Mouse (Mus musculus): ENCODE measurements around the gene Ccdc107. TPM values are rescaled to one million over a fixed set of nuclear protein-coding genes. Genes with fewer than 3 reads are reported as not detected.
"Not testable (repeated sequence)": the region's sequence is repeated elsewhere in the genome, so short reads cannot be mapped to it uniquely, and the experiment has no call there.

The Ccdc107 gene
- polyA plus RNA-seq, 1 experiment from 2014 or later, result 46.6 TPM

GRCm38 (mm10) chr4:43478906-43479832 is 13.5 kb upstream of the Ccdc107 start:
- H3K9ac ChIP-seq (ENCODE audit: low read length), result no peak overlapping the region
- DNase-seq (ENCODE audit: low spot score) (peak; percentile 69), ATAC-seq (ENCODE audit: insufficient read depth, low FRiP score, low TSS enrichment) (no peak)
- no peak overlapping the region for H3K4me3 ChIP-seq (ENCODE audit: low read depth, low read length)
- no peaks in the 10 kb centered on the region for H3K27me3 ChIP-seq (ENCODE audit: control insufficient read depth, insufficient read depth, low read length)
- 48% methylated on average over 24 of the region's 24 CpGs for WGBS
- no peaks in the 10 kb centered on the region for H3K4me1 ChIP-seq (ENCODE audit: control insufficient read depth, insufficient read depth, low read length)
- H3K9me3 ChIP-seq (ENCODE audit: control insufficient read depth, low read length), result no peaks in the 10 kb centered on the region
- H3K27ac ChIP-seq (ENCODE audit: low read depth, low read length), result no peak overlapping the region
- no peak overlapping the region for H3K4me2 ChIP-seq (ENCODE audit: low read depth)
- H3K36me3 ChIP-seq (ENCODE audit: control insufficient read depth, insufficient read depth, low read length), result no peaks in the 10 kb centered on the region

- H3K9me3 ChIP-seq (ENCODE audit: control insufficient read depth, low read length), result no peaks in the 10 kb centered on the region
- DNase-seq (ENCODE audit: low spot score) (no peak), ATAC-seq (ENCODE audit: insufficient read depth, low FRiP score, low TSS enrichment) (no peak)
- no peak overlapping the region for H3K4me3 ChIP-seq (ENCODE audit: low read depth, low read length)
- no peak overlapping the region for H3K9ac ChIP-seq (ENCODE audit: low read length)
- 81% methylated on average over 5 of the region's 5 CpGs for WGBS
- no peaks in the 10 kb centered on the region for H3K36me3 ChIP-seq (ENCODE audit: control insufficient read depth, insufficient read depth, low read length)
- no peaks in the 10 kb centered on the region for H3K4me1 ChIP-seq (ENCODE audit: control insufficient read depth, insufficient read depth, low read length)
- H3K27ac ChIP-seq (ENCODE audit: low read depth, low read length), result no peak overlapping the region
- H3K27me3 ChIP-seq (ENCODE audit: control insufficient read depth, insufficient read depth, low read length), result no peaks in the 10 kb centered on the region
- H3K4me2 ChIP-seq (ENCODE audit: low read depth), result no peak overlapping the region
Measured at GRCm38 (mm10) chr4:43480985-43481384, 11.7 kb upstream of the Ccdc107 start.

GRCm38 (mm10) chr4:43481894-43482456 is 10.7 kb upstream of the Ccdc107 start:
- Histone ChIP-seq H3K9ac (ENCODE audit: low read length) (no peak overlapping the region), H3K36me3 (ENCODE audit: control insufficient read depth, insufficient read depth, low read length) (no peaks in the 10 kb centered on the region), H3K4me1 (ENCODE audit: control insufficient read depth, insufficient read depth, low read length) (no peaks in the 10 kb centered on the region), H3K27ac (ENCODE audit: low read depth, low read length) (no peak overlapping the region), H3K27me3 (ENCODE audit: control insufficient read depth, insufficient read depth, low read length) (no peaks in the 10 kb centered on the region), H3K4me2 (ENCODE audit: low read depth) (no peak overlapping the region), H3K9me3 (ENCODE audit: control insufficient read depth, low read length) (no peaks in the 10 kb centered on the region), H3K4me3 (ENCODE audit: low read depth, low read length) (no peak overlapping the region)
- WGBS, result 74% methylated on average over 7 of the region's 7 CpGs
- ATAC-seq (ENCODE audit: insufficient read depth, low FRiP score, low TSS enrichment) (no peak), DNase-seq (ENCODE audit: low spot score) (no peak)

GRCm38 (mm10) chr4:43482591-43482990 is 10.1 kb upstream of the Ccdc107 start:
- Histone ChIP-seq H3K9ac (ENCODE audit: low read length) (no peak overlapping the region), H3K36me3 (ENCODE audit: control insufficient read depth, insufficient read depth, low read length) (no peaks in the 10 kb centered on the region), H3K27me3 (ENCODE audit: control insufficient read depth, insufficient read depth, low read length) (no peaks in the 10 kb centered on the region), H3K4me3 (ENCODE audit: low read depth, low read length) (no peak overlapping the region), H3K27ac (ENCODE audit: low read depth, low read length) (no peak overlapping the region), H3K9me3 (ENCODE audit: control insufficient read depth, low read length) (no peaks in the 10 kb centered on the region), H3K4me2 (ENCODE audit: low read depth) (no peak overlapping the region), H3K4me1 (ENCODE audit: control insufficient read depth, insufficient read depth, low read length) (no peaks in the 10 kb centered on the region)
- 74% methylated on average over 10 of the region's 10 CpGs for WGBS
- DNase-seq (ENCODE audit: low spot score), result no peak
- no peak for ATAC-seq (ENCODE audit: insufficient read depth, low FRiP score, low TSS enrichment)

GRCm38 (mm10) chr4:43483535-43484091 is 9.1 kb upstream of the Ccdc107 start, which contains the start of gene Sit1:
Sit1 (minus strand) TSS chr4:43483734.
- WGBS, result 70% methylated on average over 12 of the region's 12 CpGs
- no peak for ATAC-seq (ENCODE audit: insufficient read depth, low FRiP score, low TSS enrichment)
- no peak for DNase-seq (ENCODE audit: low spot score)
- H3K27ac ChIP-seq (ENCODE audit: low read depth, low read length), result no peak within 1 kb of the TSS
- H3K4me3 ChIP-seq (ENCODE audit: low read depth, low read length), result no peak within 1 kb of the TSS
- H3K4me2 ChIP-seq (ENCODE audit: low read depth), result no peak within 1 kb of the TSS
- no peaks in the 10 kb centered on the region for H3K9me3 ChIP-seq (ENCODE audit: control insufficient read depth, low read length)
- no peak within 1 kb of the TSS for H3K9ac ChIP-seq (ENCODE audit: low read length)
- no peaks in the 10 kb centered on the region for H3K27me3 ChIP-seq (ENCODE audit: control insufficient read depth, insufficient read depth, low read length)
- no peaks in the 10 kb centered on the region for H3K4me1 ChIP-seq (ENCODE audit: control insufficient read depth, insufficient read depth, low read length)
- no peaks in the 10 kb centered on the region for H3K36me3 ChIP-seq (ENCODE audit: control insufficient read depth, insufficient read depth, low read length)

GRCm38 (mm10) chr4:43485666-43486065 is 7.0 kb upstream of the Ccdc107 start:
- H3K27me3 ChIP-seq (ENCODE audit: control insufficient read depth, insufficient read depth, low read length); H3K4me2 ChIP-seq (ENCODE audit: low read depth); H3K9ac ChIP-seq (ENCODE audit: low read length); DNase-seq (ENCODE audit: low spot score); H3K9me3 ChIP-seq (ENCODE audit: control insufficient read depth, low read length); H3K36me3 ChIP-seq (ENCODE audit: control insufficient read depth, insufficient read depth, low read length); H3K27ac ChIP-seq (ENCODE audit: low read depth, low read length); ATAC-seq (ENCODE audit: insufficient read depth, low FRiP score, low TSS enrichment); H3K4me3 ChIP-seq (ENCODE audit: low read depth, low read length); H3K4me1 ChIP-seq (ENCODE audit: control insufficient read depth, insufficient read depth, low read length): not testable (repeated sequence)
- 89% methylated on average over 5 of the region's 5 CpGs for WGBS

- no peak overlapping the region for H3K9ac ChIP-seq (ENCODE audit: low read length)
Measured at GRCm38 (mm10) chr4:43489611-43490010, 3.1 kb upstream of the Ccdc107 start.

GRCm38 (mm10) chr4:43490801-43491200 is 1.9 kb upstream of the Ccdc107 start:
- Histone ChIP-seq H3K36me3 (ENCODE audit: control insufficient read depth, insufficient read depth, low read length) (no peaks in the 10 kb centered on the region), H3K4me3 (ENCODE audit: low read depth, low read length) (no peak overlapping the region), H3K9ac (ENCODE audit: low read length) (no peak overlapping the region), H3K4me2 (ENCODE audit: low read depth) (no peak overlapping the region), H3K27ac (ENCODE audit: low read depth, low read length) (no peak overlapping the region), H3K4me1 (ENCODE audit: control insufficient read depth, insufficient read depth, low read length) (peaks cover 6% of the 10 kb centered on the region), H3K27me3 (ENCODE audit: control insufficient read depth, insufficient read depth, low read length) (no peaks in the 10 kb centered on the region), H3K9me3 (ENCODE audit: control insufficient read depth, low read length) (no peaks in the 10 kb centered on the region)
- no peak for ATAC-seq (ENCODE audit: insufficient read depth, low FRiP score, low TSS enrichment)
- DNase-seq (ENCODE audit: low spot score), result no peak
- WGBS, result 81% methylated on average over 5 of the region's 5 CpGs

More at GRCm38 (mm10) chr4:43489611-43490010, 3.1 kb upstream of the Ccdc107 start:
- Histone ChIP-seq H3K9me3 (ENCODE audit: control insufficient read depth, low read length) (no peaks in the 10 kb centered on the region), H3K4me1 (ENCODE audit: control insufficient read depth, insufficient read depth, low read length) (peaks cover 6% of the 10 kb centered on the region), H3K27ac (ENCODE audit: low read depth, low read length) (no peak overlapping the region), H3K4me3 (ENCODE audit: low read depth, low read length) (no peak overlapping the region), H3K36me3 (ENCODE audit: control insufficient read depth, insufficient read depth, low read length) (no peaks in the 10 kb centered on the region), H3K4me2 (ENCODE audit: low read depth) (no peak overlapping the region), H3K27me3 (ENCODE audit: control insufficient read depth, insufficient read depth, low read length) (no peaks in the 10 kb centered on the region)
- DNase-seq (ENCODE audit: low spot score) (no peak), ATAC-seq (ENCODE audit: insufficient read depth, low FRiP score, low TSS enrichment) (no peak)
- WGBS, result 92% methylated on average over 3 of the region's 3 CpGs

All from neural tube, embryonic 11.5 days (tissue).